Mouse (Mus musculus): ENCODE measurements around the gene Bcl2l12. TPM values are rescaled to one million over a fixed set of nuclear protein-coding genes. Genes with fewer than 3 reads are reported as not detected.

Gene Bcl2l12
- polyA plus RNA-seq, 1 experiment from 2014 or later: 34.5 TPM

GRCm38 (mm10) chr7:44986192-44986878 is 12.2 kb downstream of the Bcl2l12 start, which contains the start of gene Prmt1:
Gene Prmt1 (minus strand): TSS chr7:44986568.
- under 1% methylated on average over 42 of the region's 42 CpGs for WGBS

DNA sequence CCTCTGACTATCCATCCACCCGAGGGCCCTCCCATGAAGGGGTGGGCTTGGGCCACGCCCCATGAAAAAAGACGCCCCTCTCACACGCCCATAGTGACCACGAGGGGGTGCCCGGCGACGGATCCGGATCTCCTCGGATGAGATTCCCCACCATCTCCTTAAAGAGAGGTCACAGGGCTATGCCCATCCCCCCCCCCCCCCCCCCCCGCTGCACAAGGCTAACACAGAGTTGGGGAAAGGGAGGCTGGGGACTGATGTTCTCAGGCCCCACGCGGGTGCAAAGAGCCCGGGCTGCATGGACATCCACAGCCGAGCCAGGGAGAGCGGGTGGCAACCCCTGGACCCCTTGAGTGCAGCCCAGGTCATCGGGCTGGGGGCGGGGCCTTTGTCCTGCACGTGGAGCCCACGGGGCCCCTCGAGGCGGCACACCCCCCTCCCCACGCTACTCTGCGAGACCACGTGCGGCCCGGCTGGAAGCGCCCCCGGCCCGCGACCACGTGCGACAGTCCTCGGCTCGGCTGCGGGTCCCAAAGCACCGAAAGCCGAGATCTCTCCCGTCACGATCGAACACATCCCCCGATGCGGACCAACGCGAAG is 12.8 kb downstream of the Bcl2l12 start:
- peak overlapping the region; percentile 97 for H3K27ac ChIP-seq
- no peaks in the 10 kb centered on the region for H3K27me3 ChIP-seq
- under 1% methylated on average over 45 of the region's 45 CpGs for WGBS
- peaks cover 25% of the 10 kb centered on the region for H3K36me3 ChIP-seq
- peak overlapping the region; percentile 100 for H3K9ac ChIP-seq
- H3K9me3 ChIP-seq (replicated peaks): no peaks in the 10 kb centered on the region
- peak; percentile 3; the same call in 1 of the 2 replicates for ATAC-seq (replicated peaks; ENCODE audit: insufficient number of reproducible peaks, insufficient read depth, low FRiP score, low read depth)
- peak overlapping the region; percentile 74 for H3K4me2 ChIP-seq
- peak overlapping the region; percentile 100 for H3K4me3 ChIP-seq
- H3K4me1 ChIP-seq (replicated peaks): peaks cover 39% of the 10 kb centered on the region

More at GRCm38 (mm10) chr7:44986192-44986878, 12.2 kb downstream of the Bcl2l12 start, which contains the start of gene Prmt1:
- ATAC-seq (replicated peaks; ENCODE audit: insufficient number of reproducible peaks, insufficient read depth, low FRiP score, low read depth): peak; percentile 96
- Histone ChIP-seq H3K27ac (peak within 1 kb of the TSS; percentile 97), H3K4me2 (peak within 1 kb of the TSS; percentile 79), H3K4me1 (replicated peaks) (peaks cover 39% of the 10 kb centered on the region), H3K4me3 (peak within 1 kb of the TSS; percentile 100), H3K9me3 (replicated peaks) (no peaks in the 10 kb centered on the region), H3K36me3 (peaks cover 23% of the 10 kb centered on the region), H3K9ac (peak within 1 kb of the TSS; percentile 100), H3K27me3 (no peaks in the 10 kb centered on the region)

- Histone ChIP-seq H3K9ac (no peak overlapping the region), H3K36me3 (peaks cover 32% of the 10 kb centered on the region), H3K4me1 (replicated peaks) (peaks cover 39% of the 10 kb centered on the region), H3K9me3 (replicated peaks) (no peaks in the 10 kb centered on the region), H3K27ac (peak overlapping the region; percentile 97), H3K4me2 (peak overlapping the region; percentile 74), H3K4me3 (peak overlapping the region; percentile 100; the same call in 1 of the 2 replicates), H3K27me3 (no peaks in the 10 kb centered on the region)
- 42% methylated on average over 3 of the region's 3 CpGs for WGBS
- ATAC-seq (replicated peaks; ENCODE audit: insufficient number of reproducible peaks, insufficient read depth, low FRiP score, low read depth): no peak
These were observed 13.7 kb downstream of the Bcl2l12 start for GRCm38 (mm10) chr7:44984833-44985164.

- ATAC-seq (replicated peaks; ENCODE audit: insufficient number of reproducible peaks, insufficient read depth, low FRiP score, low read depth): no peak
- 63% methylated on average over 7 of the region's 7 CpGs for WGBS
- H3K4me3 ChIP-seq: 0 out of 2 replicates have a peak overlapping the region, but pooled peaks have one; percentile 100
These were observed 14.3 kb downstream of the Bcl2l12 start for GRCm38 (mm10) chr7:44983944-44984832.

DNA sequence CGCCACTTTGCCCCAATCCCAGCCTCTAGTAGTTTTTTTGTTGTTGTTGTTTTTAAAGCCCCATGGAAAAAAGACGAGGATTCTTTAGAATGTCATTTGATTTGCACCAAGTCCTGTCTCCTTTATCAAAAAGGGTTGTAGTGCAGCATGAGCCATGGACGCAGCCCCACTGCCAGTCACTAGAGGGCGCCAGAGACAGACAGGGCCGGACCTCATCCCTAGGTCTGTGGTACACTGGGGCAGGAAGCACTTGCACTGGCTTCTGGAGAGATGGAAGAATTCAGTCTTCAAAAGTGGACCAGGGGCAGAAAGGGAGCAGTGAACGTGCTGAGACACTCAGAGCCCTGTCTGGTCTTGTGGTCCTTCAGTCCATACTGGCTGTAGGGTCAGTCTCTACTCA is 15.4 kb downstream of the Bcl2l12 start:
- no peak for ATAC-seq (replicated peaks; ENCODE audit: insufficient number of reproducible peaks, insufficient read depth, low FRiP score, low read depth)
- no peak overlapping the region for H3K4me3 ChIP-seq
- peaks cover 31% of the 10 kb centered on the region for H3K4me1 ChIP-seq (replicated peaks)
- no peak overlapping the region for H3K9ac ChIP-seq
- peaks cover 47% of the 10 kb centered on the region for H3K36me3 ChIP-seq
- no peaks in the 10 kb centered on the region for H3K9me3 ChIP-seq (replicated peaks)
- 24% methylated on average over 6 of the region's 6 CpGs for whole genome bisulfite sequencing
- H3K27ac ChIP-seq: peak overlapping the region; percentile 37; the same call in 1 of the 2 replicates
- no peaks in the 10 kb centered on the region for H3K27me3 ChIP-seq
- no peak overlapping the region for H3K4me2 ChIP-seq

More at GRCm38 (mm10) chr7:44983944-44984832, 14.3 kb downstream of the Bcl2l12 start:
- Histone ChIP-seq H3K27ac (peak overlapping the region; percentile 37), H3K36me3 (peaks cover 36% of the 10 kb centered on the region), H3K27me3 (no peaks in the 10 kb centered on the region), H3K9me3 (replicated peaks) (no peaks in the 10 kb centered on the region), H3K9ac (no peak overlapping the region), H3K4me1 (replicated peaks) (peaks cover 37% of the 10 kb centered on the region), H3K4me2 (peak overlapping the region; percentile 74)

GRCm38 (mm10) chr7:44981539-44981938 is 17.0 kb downstream of the Bcl2l12 start:
- ATAC-seq (replicated peaks; ENCODE audit: insufficient number of reproducible peaks, insufficient read depth, low FRiP score, low read depth): no peak
- no peak overlapping the region for H3K9ac ChIP-seq
- no peak overlapping the region for H3K4me3 ChIP-seq
- H3K27me3 ChIP-seq: no peaks in the 10 kb centered on the region
- H3K36me3 ChIP-seq: peaks cover 62% of the 10 kb centered on the region
- no peaks in the 10 kb centered on the region for H3K9me3 ChIP-seq (replicated peaks)
- H3K4me1 ChIP-seq (replicated peaks): peaks cover 25% of the 10 kb centered on the region
- WGBS: 92% methylated on average over 8 of the region's 8 CpGs
- no peak overlapping the region for H3K27ac ChIP-seq
- H3K4me2 ChIP-seq: no peak overlapping the region

DNA sequence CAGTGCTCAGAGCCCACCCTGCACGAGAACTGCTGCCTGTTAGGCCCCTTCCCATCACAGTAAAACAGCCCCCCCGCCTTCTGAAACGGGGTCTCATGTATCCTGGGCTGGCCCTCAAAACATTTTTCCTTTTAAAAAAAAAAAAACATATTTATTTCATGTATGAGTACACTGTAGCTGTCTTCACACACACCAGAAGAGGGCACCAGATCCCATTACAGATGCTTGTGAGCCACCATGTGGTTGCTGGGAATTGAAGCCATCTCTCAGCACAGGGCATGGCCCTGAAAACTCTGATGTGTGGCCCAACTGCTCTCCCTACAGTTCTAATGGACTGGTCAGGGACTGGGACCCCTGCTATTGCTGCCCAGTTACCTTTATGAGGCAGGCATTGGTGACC is 20.2 kb downstream of the Bcl2l12 start:
- WGBS: 88% methylated on average over 3 of the region's 3 CpGs
- no peak overlapping the region for H3K4me2 ChIP-seq
- peaks cover 12% of the 10 kb centered on the region for H3K4me1 ChIP-seq (replicated peaks)
- H3K36me3 ChIP-seq: peaks cover 69% of the 10 kb centered on the region
- no peaks in the 10 kb centered on the region for H3K27me3 ChIP-seq
- H3K9ac ChIP-seq: no peak overlapping the region
- H3K4me3 ChIP-seq: no peak overlapping the region
- ATAC-seq (replicated peaks; ENCODE audit: insufficient number of reproducible peaks, insufficient read depth, low FRiP score, low read depth): no peak
- H3K27ac ChIP-seq: no peak overlapping the region
- no peaks in the 10 kb centered on the region for H3K9me3 ChIP-seq (replicated peaks)

- ATAC-seq (replicated peaks; ENCODE audit: insufficient number of reproducible peaks, insufficient read depth, low FRiP score, low read depth): no peak
- 28% methylated on average over 6 of the region's 6 CpGs for WGBS
- Histone ChIP-seq H3K4me3 (no peak overlapping the region), H3K4me2 (peak overlapping the region; percentile 71), H3K9ac (no peak overlapping the region), H3K9me3 (replicated peaks) (no peaks in the 10 kb centered on the region), H3K36me3 (peaks cover 42% of the 10 kb centered on the region), H3K27ac (no peak overlapping the region), H3K27me3 (no peaks in the 10 kb centered on the region), H3K4me1 (replicated peaks) (peaks cover 16% of the 10 kb centered on the region)
These were observed 23.4 kb downstream of the Bcl2l12 start for GRCm38 (mm10) chr7:44975117-44975419.

DNA sequence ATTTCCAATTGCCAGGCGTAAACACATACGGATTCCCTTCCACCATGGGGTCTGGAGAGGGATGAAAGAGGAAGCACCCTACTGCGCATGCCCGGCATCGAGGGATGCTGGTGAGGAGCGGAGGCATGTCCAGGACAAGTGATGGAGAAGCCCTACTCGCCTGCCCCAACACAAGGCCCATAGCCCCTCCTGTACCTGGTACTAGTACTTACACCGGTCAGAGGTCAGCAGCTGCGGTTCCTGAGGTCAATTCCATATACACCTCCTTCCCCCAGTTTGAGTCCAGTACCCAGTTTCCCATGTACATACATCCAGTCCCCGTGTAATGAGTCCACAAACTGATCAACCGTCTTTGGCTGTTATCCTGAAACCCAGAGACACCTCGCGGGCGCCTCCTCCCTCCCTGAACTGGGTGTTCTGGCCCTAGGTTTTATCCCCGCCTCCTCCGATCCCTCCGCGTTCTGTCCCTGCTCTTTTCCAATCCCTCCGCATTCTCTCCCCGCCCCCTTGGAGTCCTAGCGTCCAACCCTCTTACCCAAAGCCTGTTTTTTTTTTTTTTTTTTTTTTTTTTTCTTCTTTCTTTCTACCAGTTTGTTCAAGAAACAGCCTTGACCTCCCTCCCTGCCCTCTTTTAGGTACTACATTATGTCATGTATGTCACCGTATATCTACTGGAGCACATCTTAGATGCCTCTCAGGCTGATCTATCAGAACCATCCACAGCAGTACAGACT is 24.0 kb downstream of the Bcl2l12 start, which contains the start of gene Cpt1c:
TSS of gene Cpt1c (minus strand) at position 469 of the 734 bp plus-strand sequence.
- Histone ChIP-seq H3K9me3 (replicated peaks) (no peaks in the 10 kb centered on the region), H3K9ac (peak within 1 kb of the TSS; percentile 43), H3K36me3 (peaks cover 36% of the 10 kb centered on the region), H3K4me1 (replicated peaks) (peaks cover 20% of the 10 kb centered on the region), H3K4me3 (peak within 1 kb of the TSS; percentile 54), H3K4me2 (peak within 1 kb of the TSS; percentile 71), H3K27ac (peak within 1 kb of the TSS; percentile 57), H3K27me3 (no peaks in the 10 kb centered on the region)
- ATAC-seq (replicated peaks; ENCODE audit: insufficient number of reproducible peaks, insufficient read depth, low FRiP score, low read depth): 0 out of 2 replicates have a peak, but pooled peaks have one; percentile 10
- WGBS: 3% methylated on average over 22 of the region's 22 CpGs

DNA sequence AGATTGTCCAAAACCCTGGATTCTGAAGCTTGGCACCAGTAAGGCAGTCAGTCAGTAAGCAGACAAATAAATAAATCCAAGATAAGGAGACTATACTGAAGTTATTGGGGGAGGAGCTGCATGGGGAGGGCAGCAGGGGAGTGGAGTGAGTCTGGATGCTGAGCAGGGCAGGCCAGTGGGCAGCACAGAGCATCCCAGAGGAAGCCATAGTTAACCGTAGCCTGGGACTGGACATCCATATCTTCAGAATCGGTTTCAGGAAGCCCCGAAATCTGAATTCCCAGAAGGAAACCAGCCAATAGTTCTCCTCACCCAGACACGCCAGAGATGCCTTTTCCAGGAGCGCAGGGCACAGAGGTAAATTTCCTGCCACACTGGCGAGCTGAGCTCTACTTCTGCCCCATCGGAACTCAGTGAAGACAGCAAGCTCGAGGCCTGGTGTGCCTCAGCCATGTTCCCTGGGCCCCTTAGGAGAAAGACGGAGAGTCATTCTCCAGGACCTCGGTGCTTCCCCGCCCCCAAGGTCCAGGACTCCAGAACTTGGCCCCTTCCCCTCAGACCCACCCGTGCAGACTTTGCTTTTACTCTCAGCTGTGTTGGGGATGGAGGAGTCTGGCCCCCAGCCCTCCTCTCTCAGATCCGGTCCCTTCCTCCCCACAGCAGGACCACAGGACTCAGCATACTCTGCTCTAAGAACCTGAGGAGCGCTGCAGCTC is 24.9 kb downstream of the Bcl2l12 start:
- no peaks in the 10 kb centered on the region for H3K9me3 ChIP-seq (replicated peaks)
- no peak overlapping the region; the same call in 1 of the 2 replicates for H3K9ac ChIP-seq
- H3K36me3 ChIP-seq: peaks cover 27% of the 10 kb centered on the region
- H3K27ac ChIP-seq: peak overlapping the region; percentile 24
- peak overlapping the region; percentile 71 for H3K4me2 ChIP-seq
- peak overlapping the region; percentile 54 for H3K4me3 ChIP-seq
- peaks cover 20% of the 10 kb centered on the region for H3K4me1 ChIP-seq (replicated peaks)
- ATAC-seq (replicated peaks; ENCODE audit: insufficient number of reproducible peaks, insufficient read depth, low FRiP score, low read depth): no peak
- H3K27me3 ChIP-seq: no peaks in the 10 kb centered on the region
- 44% methylated on average over 14 of the region's 14 CpGs for WGBS

Data from heart, embryonic 15.5 days (tissue).